Mouse (Mus musculus) thymus, adult 2 months (tissue): Measurements from ENCODE around the gene Gm9195.

ENCODE experiments used
- CTCF ChIP-seq: fragments of 200-500 bp; IDR thresholded peaks from 2 replicates; pipeline ENCODE4 v1.5.1; 2012; ENCODE audit warnings: mild to moderate bottlenecking, control low read depth, low read length, moderate library complexity, borderline replicate concordance; ENCODE audit not compliant: control insufficient read depth, poor library complexity, insufficient read depth; ENCODE audit errors: extremely low read depth
- POLR2A ChIP-seq: fragments of 200-500 bp; IDR thresholded peaks from 2 replicates; pipeline ENCODE4 v1.6.1; 2012; ENCODE audit warnings: mild to moderate bottlenecking, low read length, control low read depth, moderate library complexity; ENCODE audit not compliant: control insufficient read depth, poor library complexity, insufficient read depth; ENCODE audit errors: extremely low read depth

- no peak for TF ChIP-seq POLR2A
- TF ChIP-seq CTCF: no peak
Observed at GRCm38 (mm10) chr14:72377224-72377623, 114.4 kb downstream of the Gm9195 start.
